Mouse (Mus musculus): ENCODE measurements around the gene Cd38. TPM values are rescaled to one million over a fixed set of nuclear protein-coding genes. Genes with fewer than 3 reads are reported as not detected.

Gene Cd38
- polyA plus RNA-seq, 1 experiment from 2014 or later, result 33.0 TPM

GRCm38 (mm10) chr5:43947330-43947977, 79.1 kb downstream of the Cd38 start:
- no peaks in the 10 kb centered on the region for H3K9me3 ChIP-seq (ENCODE audit: low read length)
- H3K4me3 ChIP-seq (ENCODE audit: low read depth, low read length), result no peak overlapping the region
- peak overlapping the region; percentile 84 for H3K27ac ChIP-seq (ENCODE audit: low read length)
- no peak for TF ChIP-seq EP300 (IDR thresholded peaks at IDR 0.05)
- TF ChIP-seq CTCF (IDR thresholded peaks at IDR 0.05), result no peak
- DNase-seq (ENCODE audit: low spot score) (peak; percentile 9), ATAC-seq (no peak)
- no peak overlapping the region for H3K9ac ChIP-seq (replicated peaks; ENCODE audit: low read depth)
- 17% methylated on average over 9 of the region's 9 CpGs for WGBS
- no peaks in the 10 kb centered on the region for H3K27me3 ChIP-seq (replicated peaks; ENCODE audit: insufficient read depth, low read length)
- peak overlapping the region; percentile 50; the same call in 1 of the 2 replicates for H3K4me2 ChIP-seq (replicated peaks; ENCODE audit: low read depth, low read length)
- H3K36me3 ChIP-seq (ENCODE audit: insufficient read depth, low read length), result no peaks in the 10 kb centered on the region
- H3K4me1 ChIP-seq (ENCODE audit: insufficient read depth, low read depth, low read length), result peaks cover 5% of the 10 kb centered on the region; the same call in 1 of the 2 replicates

GRCm38 (mm10) chr5:43948111-43948743, 79.9 kb downstream of the Cd38 start:
- H3K27ac ChIP-seq (ENCODE audit: low read length), result peak overlapping the region; percentile 84
- WGBS, result 3% methylated on average over 27 of the region's 27 CpGs
- no peaks in the 10 kb centered on the region for H3K27me3 ChIP-seq (replicated peaks; ENCODE audit: insufficient read depth, low read length)
- ATAC-seq (peak; percentile 99), DNase-seq (ENCODE audit: low spot score) (peak; percentile 96)
- peak; percentile 70 for TF ChIP-seq EP300 (IDR thresholded peaks at IDR 0.05)
- TF ChIP-seq CTCF (IDR thresholded peaks at IDR 0.05), result no peak
- peak overlapping the region; percentile 50 for H3K4me2 ChIP-seq (replicated peaks; ENCODE audit: low read depth, low read length)
- H3K9ac ChIP-seq (replicated peaks; ENCODE audit: low read depth), result no peak overlapping the region
- peaks cover 5% of the 10 kb centered on the region; the same call in 1 of the 2 replicates for H3K4me1 ChIP-seq (ENCODE audit: insufficient read depth, low read depth, low read length)
- peak overlapping the region; percentile 25 for H3K4me3 ChIP-seq (ENCODE audit: low read depth, low read length)
- no peaks in the 10 kb centered on the region for H3K36me3 ChIP-seq (ENCODE audit: insufficient read depth, low read length)
- no peaks in the 10 kb centered on the region for H3K9me3 ChIP-seq (ENCODE audit: low read length)

- peak overlapping the region; percentile 25 for H3K4me3 ChIP-seq (ENCODE audit: low read depth, low read length)
- peak; percentile 65 for TF ChIP-seq EP300 (IDR thresholded peaks at IDR 0.05)
- TF ChIP-seq CTCF (IDR thresholded peaks at IDR 0.05), result no peak
- WGBS, result 2% methylated on average over 8 of the region's 8 CpGs
- H3K27me3 ChIP-seq (replicated peaks; ENCODE audit: insufficient read depth, low read length), result no peaks in the 10 kb centered on the region
- peak; percentile 82 for DNase-seq (ENCODE audit: low spot score)
- peaks cover 5% of the 10 kb centered on the region; the same call in 1 of the 2 replicates for H3K4me1 ChIP-seq (ENCODE audit: insufficient read depth, low read depth, low read length)
- H3K9me3 ChIP-seq (ENCODE audit: low read length), result no peaks in the 10 kb centered on the region
- peak; percentile 55 for ATAC-seq
- peak overlapping the region; percentile 23; the same call in 1 of the 2 replicates for H3K9ac ChIP-seq (replicated peaks; ENCODE audit: low read depth)
- peak overlapping the region; percentile 50 for H3K4me2 ChIP-seq (replicated peaks; ENCODE audit: low read depth, low read length)
- no peaks in the 10 kb centered on the region for H3K36me3 ChIP-seq (ENCODE audit: insufficient read depth, low read length)
- peak overlapping the region; percentile 84 for H3K27ac ChIP-seq (ENCODE audit: low read length)
Measured at GRCm38 (mm10) chr5:43948748-43949275, 80.5 kb downstream of the Cd38 start.

- no peak for DNase-seq (ENCODE audit: low spot score)
- Histone ChIP-seq H3K4me3 (ENCODE audit: low read depth, low read length) (no peak overlapping the region), H3K27me3 (replicated peaks; ENCODE audit: insufficient read depth, low read length) (no peaks in the 10 kb centered on the region), H3K27ac (ENCODE audit: low read length) (no peak overlapping the region), H3K4me2 (replicated peaks; ENCODE audit: low read depth, low read length) (no peak overlapping the region), H3K4me1 (ENCODE audit: insufficient read depth, low read depth, low read length) (peaks cover 3% of the 10 kb centered on the region; the same call in 1 of the 2 replicates), H3K36me3 (ENCODE audit: insufficient read depth, low read length) (no peaks in the 10 kb centered on the region), H3K9me3 (ENCODE audit: low read length) (no peaks in the 10 kb centered on the region), H3K9ac (replicated peaks; ENCODE audit: low read depth) (no peak overlapping the region)
- 45% methylated on average over 1 of the region's 1 CpGs for WGBS
- no peak for ATAC-seq
- TF ChIP-seq EP300 (IDR thresholded peaks at IDR 0.05), result no peak
- TF ChIP-seq CTCF (IDR thresholded peaks at IDR 0.05), result no peak
Measured at GRCm38 (mm10) chr5:43953241-43953640, 84.9 kb downstream of the Cd38 start.

DNA sequence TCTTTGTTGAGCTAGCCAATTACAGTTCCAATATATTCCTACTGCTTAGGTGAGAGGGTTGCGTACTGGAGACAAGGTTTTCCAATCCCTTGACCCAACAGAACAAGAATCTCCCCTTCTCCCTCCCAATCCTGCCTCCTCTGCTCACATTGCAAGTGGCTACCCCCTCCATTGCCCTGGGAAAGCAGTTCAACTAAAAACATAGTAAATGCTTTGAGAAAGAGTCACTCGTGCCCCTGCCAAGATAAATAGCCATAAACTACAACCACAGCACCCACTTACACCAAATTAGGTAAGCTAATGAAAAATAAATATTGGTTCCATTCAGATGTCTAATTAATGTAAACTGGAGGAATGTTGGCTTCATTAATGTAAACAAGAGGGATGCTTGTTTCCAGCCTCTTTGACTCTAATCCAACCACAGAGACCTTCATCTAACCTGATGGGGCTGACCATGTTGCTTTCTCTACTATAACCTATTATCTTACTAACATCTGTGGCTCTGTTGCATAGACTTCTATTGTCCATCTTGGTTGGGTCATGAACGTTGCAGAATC, 91.6 kb downstream of the Cd38 start:
- ATAC-seq (no peak), DNase-seq (ENCODE audit: low spot score) (no peak)
- H3K4me2 ChIP-seq (replicated peaks; ENCODE audit: low read depth, low read length), result no peak overlapping the region
- H3K9ac ChIP-seq (replicated peaks; ENCODE audit: low read depth), result no peak overlapping the region
- 73% methylated on average over 3 of the region's 3 CpGs for WGBS
- no peaks in the 10 kb centered on the region for H3K4me1 ChIP-seq (ENCODE audit: insufficient read depth, low read depth, low read length)
- no peak overlapping the region for H3K4me3 ChIP-seq (ENCODE audit: low read depth, low read length)
- H3K27me3 ChIP-seq (replicated peaks; ENCODE audit: insufficient read depth, low read length), result no peaks in the 10 kb centered on the region
- no peaks in the 10 kb centered on the region for H3K9me3 ChIP-seq (ENCODE audit: low read length)
- TF ChIP-seq EP300 (IDR thresholded peaks at IDR 0.05), result no peak
- TF ChIP-seq CTCF (IDR thresholded peaks at IDR 0.05), result no peak
- no peak overlapping the region for H3K27ac ChIP-seq (ENCODE audit: low read length)
- no peaks in the 10 kb centered on the region for H3K36me3 ChIP-seq (ENCODE audit: insufficient read depth, low read length)

- Histone ChIP-seq H3K9ac (replicated peaks; ENCODE audit: low read depth) (no peak overlapping the region), H3K27ac (ENCODE audit: low read length) (no peak overlapping the region), H3K4me3 (ENCODE audit: low read depth, low read length) (no peak overlapping the region), H3K4me1 (ENCODE audit: insufficient read depth, low read depth, low read length) (no peaks in the 10 kb centered on the region), H3K36me3 (ENCODE audit: insufficient read depth, low read length) (no peaks in the 10 kb centered on the region), H3K4me2 (replicated peaks; ENCODE audit: low read depth, low read length) (no peak overlapping the region), H3K27me3 (replicated peaks; ENCODE audit: insufficient read depth, low read length) (no peaks in the 10 kb centered on the region), H3K9me3 (ENCODE audit: low read length) (no peaks in the 10 kb centered on the region)
- 79% methylated on average over 3 of the region's 3 CpGs for WGBS
- no peak for ATAC-seq
- TF ChIP-seq CTCF (IDR thresholded peaks at IDR 0.05) (no peak), EP300 (IDR thresholded peaks at IDR 0.05) (no peak)
- DNase-seq (ENCODE audit: low spot score), result no peak
Measured at GRCm38 (mm10) chr5:43961056-43961455, 92.7 kb downstream of the Cd38 start.

Other genes starting within 250 kb of the Cd38 start
- gene Cc2d2a, start 206.2 kb upstream of the Cd38 start, polyA plus RNA-seq (2015; fragmentation: Nextera tagmentation; extraction: Ambion mirVana), result 7.7 and 8.7 TPM in 2 replicates
- gene Bst1, start 49.7 kb upstream of the Cd38 start, polyA plus RNA-seq (2015; fragmentation: Nextera tagmentation; extraction: Ambion mirVana), result 7.1 and 8.4 TPM in 2 replicates
- gene Fbxl5, start 46.9 kb upstream of the Cd38 start, polyA plus RNA-seq (2015; fragmentation: Nextera tagmentation; extraction: Ambion mirVana), result 73.0 and 81.1 TPM in 2 replicates
- gene Gm7879, start 44.6 kb downstream of the Cd38 start, polyA plus RNA-seq (2015; fragmentation: Nextera tagmentation; extraction: Ambion mirVana), result not detected in 2 replicates
- 67.6 and 90.5 TPM in 2 replicates for gene Fgfbp1, start 113.2 kb downstream of the Cd38 start, polyA plus RNA-seq (2015; fragmentation: Nextera tagmentation; extraction: Ambion mirVana)
- gene Prom1, start 233.5 kb downstream of the Cd38 start, polyA plus RNA-seq (2015; fragmentation: Nextera tagmentation; extraction: Ambion mirVana), result 22.8 and 22.9 TPM in 2 replicates

Measured in lung, postnatal 0 days (tissue).